Mouse (Mus musculus) macrophage (primary cell): ENCODE measurements around the gene Slc25a28. TPM values are rescaled to one million over a fixed set of nuclear protein-coding genes. Genes with fewer than 3 reads are reported as not detected.

Source experiments
- H3K27ac ChIP-seq: fragments of 350-480 bp; formaldehyde crosslinking; 2 replicates; pipeline ENCODE4 v1.9.0; 2021
- H3K36me3 ChIP-seq: fragments of 350-480 bp; formaldehyde crosslinking; 2 replicates; pipeline ENCODE4 v1.9.0; 2021; ENCODE audit errors: inconsistent target
- H3K4me3 ChIP-seq: fragments of 350-480 bp; formaldehyde crosslinking; 2 replicates; pipeline ENCODE4 v1.9.0; 2021; ENCODE audit errors: inconsistent target
- H3K79me2 ChIP-seq: fragments of 350-480 bp; formaldehyde crosslinking; 2 replicates; pipeline ENCODE4 v1.9.0; 2021; ENCODE audit errors: inconsistent target
- WGBS: methylation state at CpG from one replicate; pipeline ENCODE4 v1.1.7; 2026; ENCODE audit warnings: inconsistent platforms; ENCODE audit not compliant: missing documents; 5-methylcytosine and 5-hydroxymethylcytosine counted together
- polyA plus RNA-seq: library from polyadenylated mRNA; stranded (reverse); fragments of 250-400 nt; gene quantifications from 3 replicates; pipeline ENCODE4 v1.2.4, GENCODE M21; 2018; ENCODE audit warnings: inconsistent platforms

Gene Slc25a28
- polyA plus RNA-seq, 1 experiment from 2014 or later, result 16.2 TPM

- 39% methylated on average over 12 of the region's 12 CpGs for WGBS
- Histone ChIP-seq H3K36me3 (no peaks in the 10 kb centered on the region), H3K79me2 (no peaks in the 10 kb centered on the region), H3K27ac (no peak overlapping the region), H3K4me3 (no peak overlapping the region)
These were observed 44.0 kb downstream of the Slc25a28 start for GRCm38 (mm10) chr19:43630466-43631251.

DNA sequence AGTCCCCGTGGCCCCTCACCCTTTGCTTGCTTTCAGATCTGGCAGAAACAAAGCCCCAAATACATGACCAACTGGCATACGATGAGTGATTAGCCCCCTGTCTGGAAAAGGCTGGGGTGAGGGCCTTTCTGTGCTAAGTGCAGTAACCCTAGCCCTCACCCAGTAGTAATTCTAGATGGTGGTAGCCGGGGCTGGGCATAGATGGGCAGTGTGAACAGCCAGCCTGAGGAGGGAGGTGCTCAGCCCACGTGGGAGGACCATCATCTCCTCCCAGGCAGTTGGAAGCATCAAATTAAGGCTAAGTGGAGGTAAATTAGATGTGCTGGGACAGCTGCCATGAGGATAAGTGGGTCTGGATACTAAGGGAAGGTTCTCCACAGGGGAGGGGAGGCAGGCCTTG lies 45.6 kb downstream of the Slc25a28 start:
- Histone ChIP-seq H3K27ac (no peak overlapping the region), H3K4me3 (no peak overlapping the region), H3K36me3 (no peaks in the 10 kb centered on the region), H3K79me2 (no peaks in the 10 kb centered on the region)
- WGBS, result 77% methylated on average over 4 of the region's 4 CpGs

DNA sequence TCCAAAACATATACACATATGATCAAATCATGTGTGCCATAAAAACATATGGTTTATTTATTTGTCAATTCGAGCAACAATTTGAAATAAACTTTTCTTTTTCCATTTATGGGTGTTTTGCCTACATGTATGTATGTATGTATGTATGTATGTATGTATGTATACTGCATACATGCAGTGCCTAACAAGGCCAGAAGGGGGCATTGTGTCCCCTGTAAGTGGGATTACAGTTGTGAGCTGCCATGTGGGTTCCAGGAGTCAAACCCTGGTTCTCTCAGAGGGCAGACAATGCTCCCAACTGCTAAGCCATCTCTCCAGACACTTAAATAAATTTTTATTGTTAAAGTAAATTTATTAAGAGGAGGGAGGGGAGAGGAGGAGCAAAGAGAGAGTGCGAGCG lies 47.3 kb downstream of the Slc25a28 start:
- no peaks in the 10 kb centered on the region for H3K79me2 ChIP-seq
- H3K4me3 ChIP-seq, result no peak overlapping the region
- WGBS, result 90% methylated on average over 3 of the region's 3 CpGs
- no peaks in the 10 kb centered on the region for H3K36me3 ChIP-seq
- H3K27ac ChIP-seq, result no peak overlapping the region

DNA sequence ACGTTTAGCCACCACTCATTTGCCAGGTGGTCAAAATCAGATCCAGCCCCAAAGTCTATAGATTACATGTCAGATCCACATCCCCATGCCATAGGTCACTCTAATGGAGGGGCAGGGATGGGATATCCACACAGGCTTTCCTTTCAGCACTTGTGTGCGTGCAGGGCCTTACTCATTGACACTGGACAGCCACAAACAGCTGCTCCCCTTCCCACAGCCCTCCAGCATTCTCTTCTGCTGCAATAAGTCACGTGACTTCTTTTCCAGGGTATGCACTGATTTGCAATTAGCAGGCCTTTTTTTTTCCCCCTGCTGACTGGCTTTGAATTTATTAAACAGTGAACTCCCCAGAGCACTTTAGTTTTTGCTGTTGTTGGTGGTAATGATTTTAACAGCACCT lies 48.5 kb downstream of the Slc25a28 start:
- H3K79me2 ChIP-seq, result no peaks in the 10 kb centered on the region
- WGBS, result 78% methylated on average over 3 of the region's 3 CpGs

DNA sequence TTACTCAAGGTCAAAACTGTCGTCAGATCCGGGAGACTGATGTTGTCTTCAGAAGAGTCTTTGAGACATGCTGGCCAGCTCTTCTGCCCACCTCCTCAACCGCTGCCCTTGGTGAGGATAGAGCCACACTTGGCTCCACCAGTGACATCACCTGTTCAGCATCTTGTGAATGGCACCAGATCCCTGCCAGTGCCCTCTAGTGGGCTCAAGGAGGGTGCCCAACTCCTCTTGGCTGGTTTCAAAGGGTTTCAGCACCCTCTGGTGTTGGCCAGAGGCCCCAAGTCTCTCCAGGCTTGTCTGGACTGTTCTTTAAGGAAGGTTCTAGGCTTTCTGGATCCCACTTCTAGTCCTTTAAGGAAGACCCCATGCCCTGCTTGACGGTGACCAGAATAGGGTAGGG lies 50.8 kb downstream of the Slc25a28 start:
- WGBS, result 30% methylated on average over 4 of the region's 4 CpGs
- H3K36me3 ChIP-seq, result no peaks in the 10 kb centered on the region
- no peak overlapping the region for H3K27ac ChIP-seq
- H3K79me2 ChIP-seq, result no peaks in the 10 kb centered on the region
- H3K4me3 ChIP-seq, result no peak overlapping the region

More for the DNA sequence above, 48.5 kb downstream of the Slc25a28 start:
- Histone ChIP-seq H3K4me3 (no peak overlapping the region), H3K36me3 (no peaks in the 10 kb centered on the region), H3K27ac (no peak overlapping the region)

- no peaks in the 10 kb centered on the region for H3K79me2 ChIP-seq
- no peak overlapping the region for H3K4me3 ChIP-seq
- H3K27ac ChIP-seq, result no peak overlapping the region
- H3K36me3 ChIP-seq, result no peaks in the 10 kb centered on the region
- whole genome bisulfite sequencing, result 88% methylated on average over 18 of the region's 18 CpGs
These were observed 54.7 kb downstream of the Slc25a28 start for GRCm38 (mm10) chr19:43619916-43620479.

DNA sequence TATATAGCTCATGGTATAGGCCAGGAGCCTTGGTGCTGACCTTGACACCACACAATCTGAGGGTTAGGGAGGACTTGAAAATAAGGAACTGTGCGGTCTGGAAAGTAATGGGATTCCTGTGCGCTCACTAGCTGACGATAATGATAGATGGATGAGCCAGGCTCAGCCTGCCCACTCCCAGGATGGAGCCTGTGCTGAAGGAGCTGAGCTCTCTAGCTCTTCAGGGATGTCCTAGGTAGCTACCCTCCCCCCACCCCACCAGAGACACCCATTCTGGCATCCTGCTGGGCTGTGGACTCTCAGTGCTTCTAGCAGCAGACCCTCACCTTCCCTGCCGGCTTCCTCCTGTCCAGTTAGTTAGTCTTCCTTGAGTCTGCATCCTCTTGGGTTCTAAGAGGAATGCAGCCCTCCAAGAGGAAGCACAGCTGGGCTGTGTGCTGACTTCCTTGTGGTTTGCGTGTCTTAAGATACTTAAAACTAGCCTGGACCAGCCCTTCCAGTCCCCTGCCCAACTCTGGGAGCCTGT lies 56.1 kb downstream of the Slc25a28 start:
- WGBS, result 48% methylated on average over 5 of the region's 5 CpGs
- H3K79me2 ChIP-seq, result no peaks in the 10 kb centered on the region

GRCm38 (mm10) chr19:43617761-43618349 lies 56.8 kb downstream of the Slc25a28 start:
- Histone ChIP-seq H3K27ac (no peak overlapping the region), H3K4me3 (no peak overlapping the region), H3K79me2 (no peaks in the 10 kb centered on the region), H3K36me3 (no peaks in the 10 kb centered on the region)
- WGBS, result 88% methylated on average over 5 of the region's 10 CpGs

More for the DNA sequence above, 56.1 kb downstream of the Slc25a28 start:
- H3K36me3 ChIP-seq, result no peaks in the 10 kb centered on the region
- H3K4me3 ChIP-seq, result no peak overlapping the region
- H3K27ac ChIP-seq, result no peak overlapping the region

- no peaks in the 10 kb centered on the region for H3K36me3 ChIP-seq
- no peak overlapping the region for H3K27ac ChIP-seq
- H3K4me3 ChIP-seq, result no peak overlapping the region
- H3K79me2 ChIP-seq, result no peaks in the 10 kb centered on the region
- 26% methylated on average over 12 of the region's 12 CpGs for WGBS
These were observed 57.8 kb downstream of the Slc25a28 start for GRCm38 (mm10) chr19:43616889-43617288.

DNA sequence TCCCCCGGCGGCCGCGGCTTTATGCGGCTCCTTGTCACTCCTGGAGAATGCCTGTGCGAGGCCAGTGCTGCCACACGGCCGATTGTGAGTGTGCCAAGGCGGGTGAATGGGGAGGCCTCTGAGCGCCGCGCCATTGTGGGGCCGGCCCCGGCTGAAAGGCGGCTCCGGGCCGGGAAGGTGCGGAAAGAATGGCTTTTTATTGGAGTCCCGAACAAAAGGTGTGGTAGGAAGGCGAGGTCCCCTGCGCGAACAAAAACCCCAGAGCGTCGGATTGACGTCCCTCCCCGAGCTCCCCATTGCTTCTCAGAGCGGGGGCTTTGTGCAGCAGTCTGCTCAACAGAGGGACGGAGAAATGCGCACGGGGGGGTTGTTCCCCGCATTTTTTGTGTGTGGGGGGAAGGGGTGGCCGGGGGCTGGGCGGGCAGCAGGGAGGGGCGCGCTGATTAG lies 58.2 kb downstream of the Slc25a28 start:
- H3K36me3 ChIP-seq, result no peaks in the 10 kb centered on the region
- no peak overlapping the region for H3K27ac ChIP-seq
- H3K4me3 ChIP-seq, result no peak overlapping the region
- no peaks in the 10 kb centered on the region for H3K79me2 ChIP-seq
- WGBS, result under 1% methylated on average over 26 of the region's 35 CpGs

GRCm38 (mm10) chr19:43615571-43616414 lies 58.9 kb downstream of the Slc25a28 start:
- Histone ChIP-seq H3K27ac (no peak overlapping the region), H3K36me3 (no peaks in the 10 kb centered on the region), H3K79me2 (no peaks in the 10 kb centered on the region), H3K4me3 (no peak overlapping the region)
- 7% methylated on average over 27 of the region's 34 CpGs for WGBS

- Histone ChIP-seq H3K27ac (no peak overlapping the region), H3K79me2 (no peaks in the 10 kb centered on the region), H3K4me3 (no peak overlapping the region), H3K36me3 (no peaks in the 10 kb centered on the region)
- WGBS, result under 1% methylated on average over 12 of the region's 20 CpGs
These were observed 59.6 kb downstream of the Slc25a28 start for GRCm38 (mm10) chr19:43615074-43615445.

DNA sequence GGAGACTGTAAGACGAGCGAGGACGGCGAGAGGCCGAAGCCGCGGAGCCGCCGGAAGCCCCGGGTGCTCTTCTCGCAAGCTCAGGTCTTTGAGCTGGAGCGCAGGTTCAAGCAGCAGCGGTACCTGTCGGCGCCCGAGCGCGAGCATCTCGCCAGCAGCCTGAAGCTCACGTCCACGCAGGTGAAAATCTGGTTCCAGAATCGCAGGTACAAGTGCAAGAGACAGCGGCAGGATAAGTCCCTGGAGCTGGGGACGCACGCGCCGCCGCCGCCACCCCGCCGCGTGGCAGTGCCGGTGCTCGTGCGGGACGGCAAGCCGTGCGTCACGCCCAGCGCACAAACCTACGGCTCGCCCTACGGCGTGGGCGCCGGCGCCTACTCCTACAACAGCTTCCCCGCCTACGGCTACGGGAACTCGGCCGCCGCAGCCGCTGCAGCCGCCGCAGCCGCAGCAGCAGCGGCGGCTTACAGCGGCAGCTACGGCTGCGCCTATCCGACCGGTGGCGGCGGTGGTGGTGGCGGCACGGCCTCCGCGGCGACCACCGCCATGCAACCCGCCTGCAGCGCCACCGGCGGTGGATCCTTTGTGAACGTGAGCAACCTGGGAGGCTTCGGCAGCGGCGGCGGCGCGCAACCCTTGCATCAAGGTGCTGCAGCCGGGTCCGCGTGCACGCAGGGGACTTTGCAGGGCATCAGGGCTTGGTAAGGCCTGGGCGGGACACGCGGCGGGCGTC lies 60.2 kb downstream of the Slc25a28 start:
- 1% methylated on average over 92 of the region's 92 CpGs for WGBS
- Histone ChIP-seq H3K4me3 (no peak overlapping the region), H3K36me3 (no peaks in the 10 kb centered on the region), H3K27ac (no peak overlapping the region), H3K79me2 (no peaks in the 10 kb centered on the region)
